ENCODE assay signal across 8 mouse cellular contexts in the genomic region with DNA sequence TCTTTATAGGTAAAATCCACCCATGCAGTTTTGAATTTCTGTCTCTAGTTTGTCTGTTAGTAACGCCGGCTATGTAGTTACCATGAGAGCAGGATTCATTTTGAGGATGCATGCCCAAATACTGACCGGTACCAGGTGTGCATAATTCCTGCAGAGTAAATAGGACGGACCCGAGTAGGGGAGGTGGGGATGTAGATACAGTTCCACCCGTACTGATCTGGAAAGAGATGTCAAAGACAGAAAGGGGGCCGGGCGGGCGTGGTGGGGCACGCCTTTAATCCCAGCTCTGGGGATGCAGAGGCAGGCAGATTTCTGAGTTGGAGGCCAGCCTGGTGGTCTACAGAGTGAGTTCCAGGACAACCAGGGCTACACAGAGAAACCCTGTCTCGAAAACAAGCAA. TPM values are rescaled to one million over a fixed set of nuclear protein-coding genes. Genes with fewer than 3 reads are reported as not detected.
DNase-seq lines count a peak whose midpoint lies in the region; ATAC-seq and TF ChIP-seq lines count a peak whose summit lies in the region.

No protein-coding gene starts in this region.

- WGBS in kidney, adult 2 months = 11% methylated on average over 11 of the region's 11 CpGs
- WGBS in hindbrain, embryonic 13.5 days = 18% methylated on average over 11 of the region's 11 CpGs
- WGBS in midbrain, embryonic 14.5 days = 16% methylated on average over 11 of the region's 11 CpGs

- H3K9ac ChIP-seq in hindbrain, embryonic 13.5 days = peak overlapping the region; percentile 76
- H3K9ac ChIP-seq in midbrain, embryonic 14.5 days (replicated peaks; ENCODE audit: low read length) = peak overlapping the region; percentile 57

- no peak for TF ChIP-seq CTCF in kidney, adult 2 months (conservative IDR thresholded peaks at IDR 0.05; ENCODE audit: insufficient read depth, insufficient read length, low read depth, low read length)

- peak overlapping the region; percentile 75 for H3K4me2 ChIP-seq in hindbrain, embryonic 13.5 days
- H3K4me2 ChIP-seq in midbrain, embryonic 14.5 days (ENCODE audit: low read length) = peak overlapping the region; percentile 69

- H3K4me1 ChIP-seq in kidney, adult 2 months (ENCODE audit: control insufficient read depth, insufficient read depth, low read length) = 0 out of 2 replicates have a peak, but pooled peaks cover 5% of the 10 kb centered on the region
- peaks cover 31% of the 10 kb centered on the region for H3K4me1 ChIP-seq in hindbrain, embryonic 13.5 days (replicated peaks)
- peaks cover 16% of the 10 kb centered on the region for H3K4me1 ChIP-seq in midbrain, embryonic 14.5 days (ENCODE audit: control insufficient read depth, insufficient read depth, low read length)

- H3K4me3 ChIP-seq in kidney, adult 2 months (ENCODE audit: insufficient read depth, low read depth, low read length) = peak overlapping the region; percentile 61
- peak overlapping the region; percentile 60 for H3K4me3 ChIP-seq in hindbrain, embryonic 13.5 days
- peak overlapping the region; percentile 56 for H3K4me3 ChIP-seq in midbrain, embryonic 14.5 days (replicated peaks; ENCODE audit: low read depth, low read length)

- no peaks in the 10 kb centered on the region for H3K36me3 ChIP-seq in kidney, adult 2 months (ENCODE audit: control insufficient read depth, insufficient read depth, low read length)
- peaks cover 24% of the 10 kb centered on the region for H3K36me3 ChIP-seq in hindbrain, embryonic 13.5 days
- H3K36me3 ChIP-seq in midbrain, embryonic 14.5 days (ENCODE audit: control insufficient read depth, insufficient read depth, low read length) = peaks cover 19% of the 10 kb centered on the region

- H3K9me3 ChIP-seq in hindbrain, embryonic 13.5 days = no peaks in the 10 kb centered on the region
- no peaks in the 10 kb centered on the region for H3K9me3 ChIP-seq in midbrain, embryonic 14.5 days (ENCODE audit: control insufficient read depth, low read length)

- H3K27ac ChIP-seq in kidney, adult 2 months (ENCODE audit: insufficient read depth, low read depth, low read length) = no peak overlapping the region; the same call in 1 of the 2 replicates
- peak overlapping the region; percentile 78 for H3K27ac ChIP-seq in hindbrain, embryonic 13.5 days
- peak overlapping the region; percentile 60; the same call in 1 of the 2 replicates for H3K27ac ChIP-seq in midbrain, embryonic 14.5 days (replicated peaks; ENCODE audit: low read depth, low read length)

- ATAC-seq in hindbrain, embryonic 13.5 days (ENCODE audit: low FRiP score) = no peak
- no peak for ATAC-seq in midbrain, embryonic 14.5 days (ENCODE audit: low FRiP score, low TSS enrichment)

- no peak for TF ChIP-seq POLR2A in kidney, adult 2 months (IDR thresholded peaks at IDR 0.05; ENCODE audit: low read depth, low read length)

- no peaks in the 10 kb centered on the region for H3K27me3 ChIP-seq in kidney, adult 2 months (replicated peaks; ENCODE audit: control insufficient read depth, insufficient read depth, low read length)
- no peaks in the 10 kb centered on the region for H3K27me3 ChIP-seq in hindbrain, embryonic 13.5 days
- H3K27me3 ChIP-seq in midbrain, embryonic 14.5 days (ENCODE audit: control insufficient read depth, insufficient read depth, low read length) = no peaks in the 10 kb centered on the region

- no peak for DNase-seq in kidney, adult 2 months
- no peak for DNase-seq in kidney, postnatal 25 days
- DNase-seq in ZHBTc4 (ENCODE audit: low read depth, low spot score) = peak; percentile 54
- DNase-seq in midbrain, embryonic 14.5 days = no peak
- DNase-seq in embryo, embryonic 10.5 days (ENCODE audit: low spot score) = no peak
- DNase-seq in gastrocnemius, adult 18-20 months (ENCODE audit: low spot score) = no peak
- no peak for DNase-seq in ovary, postnatal 36 days (ENCODE audit: low spot score)

RNA-seq across cellular contexts. Expression of a gene that starts 0.7 kb away (rescaled TPM):
- 5.7 TPM in 2 replicates for polyA plus RNA-seq in kidney, adult 2 months (2012; rRNA removed)
- polyA plus RNA-seq in hindbrain, embryonic 13.5 days (2015; fragmentation: Nextera tagmentation; extraction: Ambion mirVana) = 11.0 and 11.3 TPM in 2 replicates
- polyA plus RNA-seq in midbrain, embryonic 14.5 days (2014; fragmentation: Nextera tagmentation; extraction: Ambion mirVana) = 7.3 and 8.2 TPM in 2 replicates
- 1 to 10 TPM; 4.2 to 6.7 TPM for total RNA-seq in gastrocnemius, adult 18-20 months (2021)

RNA-seq across cellular contexts. Expression of a gene that starts 3.9 kb away (rescaled TPM):
- polyA plus RNA-seq in kidney, adult 2 months (2012; rRNA removed) = 98.9 and 109 TPM in 2 replicates
- polyA plus RNA-seq in hindbrain, embryonic 13.5 days (2015; fragmentation: Nextera tagmentation; extraction: Ambion mirVana) = 1,714 and 1,822 TPM in 2 replicates
- 1,880 and 2,054 TPM in 2 replicates for polyA plus RNA-seq in midbrain, embryonic 14.5 days (2014; fragmentation: Nextera tagmentation; extraction: Ambion mirVana)
- 10 to 100 TPM; 25.7 to 34.7 TPM for total RNA-seq in gastrocnemius, adult 18-20 months (2021)

RNA-seq across cellular contexts. Expression of a gene that starts 19.0 kb away (rescaled TPM):
- 45.3 and 45.7 TPM in 2 replicates for polyA plus RNA-seq in kidney, adult 2 months (2012; rRNA removed)
- 75.2 and 78.8 TPM in 2 replicates for polyA plus RNA-seq in hindbrain, embryonic 13.5 days (2015; fragmentation: Nextera tagmentation; extraction: Ambion mirVana)
- 59.9 and 74.0 TPM in 2 replicates for polyA plus RNA-seq in midbrain, embryonic 14.5 days (2014; fragmentation: Nextera tagmentation; extraction: Ambion mirVana)
- 10 to 100 TPM; 58.1 to 61.3 TPM for total RNA-seq in gastrocnemius, adult 18-20 months (2021)

RNA-seq across cellular contexts. Expression of a gene that starts 19.1 kb away (rescaled TPM):
- polyA plus RNA-seq in kidney, adult 2 months (2012; rRNA removed) = 4.0 and 6.3 TPM in 2 replicates
- polyA plus RNA-seq in hindbrain, embryonic 13.5 days (2015; fragmentation: Nextera tagmentation; extraction: Ambion mirVana) = 26.4 and 26.9 TPM in 2 replicates
- polyA plus RNA-seq in midbrain, embryonic 14.5 days (2014; fragmentation: Nextera tagmentation; extraction: Ambion mirVana) = 14.5 and 20.2 TPM in 2 replicates
- total RNA-seq in gastrocnemius, adult 18-20 months (2021) = 1 to 10 TPM in 1 of 2 experiments, under 1 TPM in 1; 0.68 to 1.5 TPM

RNA-seq across cellular contexts. Expression of a gene that starts 20.5 kb away (rescaled TPM):
- 26.3 and 28.4 TPM in 2 replicates for polyA plus RNA-seq in kidney, adult 2 months (2012; rRNA removed)
- polyA plus RNA-seq in hindbrain, embryonic 13.5 days (2015; fragmentation: Nextera tagmentation; extraction: Ambion mirVana) = 8.2 and 9.2 TPM in 2 replicates
- polyA plus RNA-seq in midbrain, embryonic 14.5 days (2014; fragmentation: Nextera tagmentation; extraction: Ambion mirVana) = 3.3 and 4.0 TPM in 2 replicates
- total RNA-seq in gastrocnemius, adult 18-20 months (2021) = 1 to 10 TPM; 7.1 to 8.0 TPM

Comparison
In these comparisons a context has a peak if more than half of its experiments do, and no peak if none do; other contexts are left out.
1. RNA of a gene that starts 3.9 kb away (polyA plus RNA-seq): 1,880 to 2,054 TPM in midbrain, embryonic 14.5 days and 1,714 to 1,822 TPM in hindbrain, embryonic 13.5 days; 98.9 to 109 TPM in kidney, adult 2 months; every median in the first group is over 10 times any median in the second.
2. Peak in every context shown above with its lines, with median percentiles within 50 percentile points of each other: H3K4me3 ChIP-seq.